Mouse (Mus musculus): Measurements from ENCODE around the gene Gpr160.
"Not testable (repeated sequence)": the region's sequence is repeated elsewhere in the genome, so short reads cannot be mapped to it uniquely, and the experiment has no call there.

The Gpr160 gene

DNA sequence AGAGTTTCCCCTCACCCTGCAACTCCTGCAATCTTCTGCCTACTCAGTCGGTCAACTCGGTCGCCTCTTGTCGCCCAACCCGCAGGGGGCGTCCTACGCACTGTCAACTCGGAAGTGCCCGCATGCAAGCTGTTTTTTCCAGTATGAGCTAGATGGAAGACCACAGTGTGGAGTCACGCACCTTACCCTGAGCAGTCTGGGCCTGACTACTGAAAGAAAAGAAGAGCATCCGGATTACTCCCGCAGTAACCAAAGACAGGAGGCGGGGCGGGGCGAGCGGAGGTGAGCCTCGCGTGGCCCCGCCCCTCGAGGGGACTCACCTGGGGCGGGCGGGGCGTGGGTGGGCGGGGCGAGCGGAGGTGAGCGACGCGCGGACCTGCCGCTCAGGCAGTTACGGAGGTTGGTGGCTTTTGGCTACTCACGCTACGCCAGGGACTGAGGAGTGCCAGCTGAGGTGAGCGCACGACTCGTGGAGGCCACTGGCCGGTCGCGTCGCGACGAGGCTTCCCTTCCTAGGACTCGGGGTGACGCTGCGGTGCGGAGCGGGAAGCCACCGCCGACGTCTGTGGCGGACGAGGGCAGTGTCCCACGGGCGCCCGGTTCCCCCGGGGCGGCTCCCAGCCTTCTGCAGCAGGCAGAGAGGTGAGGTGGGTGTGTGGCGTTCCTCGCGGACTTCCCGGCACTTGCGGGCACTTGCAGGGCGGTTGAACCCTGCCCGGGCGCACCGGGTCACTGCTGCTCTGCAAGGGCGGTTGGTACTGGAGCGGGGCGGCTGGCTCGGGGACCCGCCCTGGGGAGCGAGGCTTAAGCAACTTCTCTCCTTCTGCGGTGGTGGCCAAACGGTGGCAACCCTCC lies at the start of gene Gpr160:
Gene Gpr160, plus strand, starts transcription at position 347 of the 855 bp plus-strand sequence.
- DNase-seq, result peak; percentile 84

- no peak for DNase-seq
These were observed 42.9 kb upstream of the Gpr160 start for GRCm38 (mm10) chr3:30812881-30813280.

- DNase-seq, result no peak
These were observed 37.1 kb upstream of the Gpr160 start for GRCm38 (mm10) chr3:30818630-30819125.

DNA sequence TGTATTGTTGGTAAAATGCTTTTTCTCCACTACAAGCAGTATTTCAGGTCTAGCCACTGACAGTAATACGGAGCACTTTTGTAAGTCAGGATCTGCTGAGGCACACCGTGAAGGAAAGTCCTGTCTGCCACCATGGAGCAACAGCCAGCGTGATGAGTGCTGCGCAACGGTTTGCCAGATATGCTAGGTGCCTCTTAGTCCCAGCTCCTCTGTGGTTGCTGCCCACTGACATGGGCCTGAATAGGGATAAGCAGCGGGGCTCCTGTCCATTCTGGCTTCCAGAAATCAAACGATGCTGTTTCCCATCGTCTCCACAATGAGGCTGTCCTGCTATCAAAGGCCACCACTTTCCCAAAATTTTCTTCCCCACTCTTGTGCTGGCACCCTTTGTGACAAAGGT lies 33.6 kb upstream of the Gpr160 start:
- DNase-seq, result no peak

GRCm38 (mm10) chr3:30826069-30826468 lies 29.7 kb upstream of the Gpr160 start:
- no peak for DNase-seq

GRCm38 (mm10) chr3:30831848-30832606 lies 23.7 kb upstream of the Gpr160 start:
- no peak for DNase-seq

DNA sequence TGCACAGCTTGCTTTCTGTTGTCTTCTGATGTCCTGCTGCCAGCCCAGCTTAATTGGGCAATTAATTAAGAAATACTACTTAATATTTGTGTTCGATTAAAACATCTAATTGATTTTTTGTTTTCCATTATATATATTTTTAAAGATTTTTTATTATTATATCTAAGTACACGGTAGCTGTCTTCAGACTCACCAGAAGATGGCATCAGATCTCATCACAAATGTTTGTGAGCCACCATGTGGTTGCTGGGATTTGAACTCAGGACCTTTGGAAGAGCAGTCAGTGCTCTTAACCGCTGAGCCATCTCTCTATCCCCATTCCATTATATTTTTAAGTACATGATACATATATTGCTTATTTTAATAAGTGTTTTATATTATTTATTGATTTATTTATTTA lies 22.5 kb upstream of the Gpr160 start:
- no peak for DNase-seq

DNA sequence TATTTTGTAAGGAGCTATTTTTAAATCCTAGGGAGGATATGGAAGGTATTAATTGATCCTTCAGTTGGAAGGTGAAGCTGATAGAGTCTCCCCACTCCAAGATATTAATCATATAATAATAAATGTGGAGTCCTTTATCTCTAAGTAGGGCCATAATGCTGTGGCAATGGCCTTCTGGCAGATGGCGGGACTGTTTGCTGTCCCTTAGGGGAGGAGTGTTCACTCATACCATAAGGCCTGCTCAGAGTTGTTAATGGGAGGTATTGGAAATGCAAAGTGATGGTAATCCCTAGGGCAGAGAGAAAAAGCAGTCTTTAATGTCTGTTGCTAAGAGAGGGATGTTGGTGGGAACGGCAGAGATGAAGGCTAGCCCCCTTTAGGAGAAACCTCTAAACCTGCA lies 10.0 kb upstream of the Gpr160 start:
- no peak for DNase-seq

DNA sequence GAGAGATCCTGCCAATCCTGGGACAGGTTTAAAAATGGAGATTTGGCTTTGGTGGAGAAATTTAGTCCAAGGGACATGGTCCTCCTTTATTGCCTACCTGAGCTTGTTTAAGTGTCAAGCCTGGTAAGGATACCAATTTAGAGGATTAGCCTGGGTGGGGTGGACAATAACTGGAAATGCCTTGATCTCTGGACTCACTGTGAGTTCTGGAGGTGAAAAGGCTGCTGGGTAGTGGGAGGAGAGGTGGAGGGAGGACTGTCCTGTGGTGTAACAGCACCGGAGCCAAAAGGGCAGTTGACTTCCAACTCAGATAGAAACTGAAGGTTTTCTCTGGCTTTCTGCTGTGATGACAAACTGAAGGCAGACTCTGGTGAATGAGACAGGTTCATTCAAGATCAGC lies 8.3 kb upstream of the Gpr160 start:
- no peak for DNase-seq

DNA sequence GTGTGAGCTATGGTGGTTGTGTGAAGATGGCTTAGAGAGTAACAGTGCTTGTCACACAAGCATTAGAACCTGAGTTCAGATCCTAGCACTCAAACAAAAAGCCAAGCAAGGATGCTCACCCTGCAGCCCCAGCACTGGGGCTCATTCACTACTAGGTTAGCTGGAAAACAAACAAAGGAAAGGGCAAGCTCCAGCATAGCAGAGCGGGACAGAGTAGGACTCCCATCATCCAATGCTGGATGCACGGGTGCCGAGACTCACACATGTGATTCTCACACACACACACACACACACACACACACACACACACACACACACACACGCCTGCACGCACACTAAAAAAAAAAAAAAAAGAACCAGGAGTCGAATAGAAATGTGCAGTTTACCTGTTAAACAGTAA lies 4.3 kb upstream of the Gpr160 start:
- no peak for DNase-seq

DNA sequence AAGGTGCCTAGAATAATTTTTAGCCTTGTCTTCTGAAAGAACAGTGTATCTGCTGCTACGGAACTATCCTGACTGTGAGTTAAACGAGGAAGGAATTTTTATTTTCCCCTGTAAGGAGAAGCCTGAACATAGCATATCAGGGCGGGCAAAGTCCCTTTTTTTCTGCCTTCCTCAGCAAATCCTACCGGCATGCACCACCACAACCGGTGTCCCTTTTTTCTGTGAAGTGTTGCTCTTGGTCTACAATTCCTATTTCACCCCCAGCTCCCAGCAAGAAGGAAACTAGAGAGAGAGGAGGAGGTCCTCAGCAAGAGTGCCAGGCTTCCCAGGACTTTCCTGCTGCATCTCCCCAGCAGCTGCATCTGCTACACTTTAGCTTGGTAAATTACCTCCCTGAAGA lies 2.2 kb upstream of the Gpr160 start:
- no peak for DNase-seq

GRCm38 (mm10) chr3:30859599-30859998 lies 3.8 kb downstream of the Gpr160 start:
- DNase-seq, result not testable (repeated sequence)

GRCm38 (mm10) chr3:30860705-30861104 lies 5.0 kb downstream of the Gpr160 start:
- DNase-seq, result no peak

- no peak for DNase-seq
These were observed 8.1 kb downstream of the Gpr160 start for GRCm38 (mm10) chr3:30863712-30864435.

GRCm38 (mm10) chr3:30864640-30865039 lies 8.9 kb downstream of the Gpr160 start:
- DNase-seq, result no peak

DNA sequence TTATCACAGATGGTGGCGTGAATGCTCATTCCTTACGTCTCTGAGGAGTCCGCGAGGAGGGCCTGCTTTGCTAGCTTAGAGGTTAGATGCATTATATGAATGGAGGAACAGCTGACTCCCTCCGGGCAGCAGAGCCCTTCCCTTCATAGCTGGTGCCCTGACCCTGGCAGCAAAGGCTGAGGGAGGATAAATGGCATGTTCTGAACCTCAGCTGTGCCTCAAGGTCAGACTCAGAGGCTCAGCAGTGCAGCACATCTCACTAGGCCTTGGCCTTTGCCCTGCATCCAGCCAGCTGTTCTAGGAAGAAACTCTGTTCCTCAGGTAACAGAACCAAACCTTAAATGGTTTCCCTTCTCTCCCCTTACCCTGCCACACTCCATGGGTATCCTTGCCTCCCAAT lies 12.4 kb downstream of the Gpr160 start:
- DNase-seq, result no peak

DNA sequence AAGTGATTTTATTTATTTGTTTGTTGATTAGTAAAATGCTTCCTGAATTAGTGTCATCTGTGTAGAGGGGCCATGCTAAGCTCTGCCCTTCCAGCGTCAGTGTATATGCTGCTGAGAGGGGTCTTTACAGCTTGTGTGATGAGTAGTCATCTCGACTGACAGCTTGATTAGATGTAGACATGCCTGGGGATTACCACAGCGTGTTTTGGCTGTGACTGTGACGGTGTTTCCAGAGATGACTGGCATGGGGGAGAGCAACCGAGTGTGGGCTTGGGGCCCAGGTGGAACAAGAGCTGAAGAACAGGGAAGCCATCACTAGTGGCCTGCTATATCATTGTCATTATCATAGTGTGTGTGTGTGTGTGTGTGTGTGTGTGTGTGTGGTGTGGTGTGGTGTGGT lies 12.9 kb downstream of the Gpr160 start:
- DNase-seq, result no peak

GRCm38 (mm10) chr3:30869995-30870394 lies 14.2 kb downstream of the Gpr160 start:
- DNase-seq, result no peak

DNA sequence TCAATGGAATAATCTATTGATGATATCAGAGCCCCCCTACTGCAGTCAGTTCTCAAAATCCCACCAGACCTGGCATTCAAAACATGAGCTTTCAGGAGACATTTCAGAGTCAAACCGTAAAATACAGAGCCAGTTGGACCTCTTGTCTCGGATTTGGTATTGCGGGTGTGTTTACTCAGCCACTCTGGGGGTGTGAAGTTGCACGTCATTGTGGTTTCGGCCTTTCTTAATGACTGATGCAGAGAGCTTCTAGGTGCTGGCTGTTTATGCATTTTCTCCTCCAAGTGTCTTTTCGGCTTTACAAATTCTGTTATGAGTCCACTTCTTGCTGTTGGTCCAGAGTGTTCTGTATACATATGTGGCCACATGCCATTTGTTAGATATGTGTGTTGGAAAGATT lies 21.0 kb downstream of the Gpr160 start:
- DNase-seq, result no peak

- no peak for DNase-seq
These were observed 31.7 kb downstream of the Gpr160 start for GRCm38 (mm10) chr3:30887449-30887848.

DNA sequence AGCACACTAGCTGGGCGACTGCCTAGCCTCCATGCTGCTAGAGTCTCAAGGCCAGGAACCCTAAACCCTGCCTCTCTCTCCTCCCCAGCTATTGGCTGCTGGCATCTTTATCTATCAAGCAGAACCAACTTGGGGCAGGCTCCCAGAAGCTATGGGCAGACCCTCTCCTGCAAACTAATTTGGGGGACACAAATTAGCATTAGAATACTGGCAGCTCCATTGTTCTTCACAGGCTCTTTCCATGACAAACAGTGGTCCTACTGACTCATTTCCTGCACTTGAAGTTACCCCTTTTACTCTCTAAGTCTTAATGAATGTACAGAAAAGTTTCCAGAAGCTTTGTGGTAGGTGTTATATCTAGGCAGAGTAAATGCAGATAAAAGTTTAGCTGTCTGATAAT lies 33.3 kb downstream of the Gpr160 start:
- no peak for DNase-seq

GRCm38 (mm10) chr3:30896721-30897120 lies 41.0 kb downstream of the Gpr160 start:
- no peak for DNase-seq

DNA sequence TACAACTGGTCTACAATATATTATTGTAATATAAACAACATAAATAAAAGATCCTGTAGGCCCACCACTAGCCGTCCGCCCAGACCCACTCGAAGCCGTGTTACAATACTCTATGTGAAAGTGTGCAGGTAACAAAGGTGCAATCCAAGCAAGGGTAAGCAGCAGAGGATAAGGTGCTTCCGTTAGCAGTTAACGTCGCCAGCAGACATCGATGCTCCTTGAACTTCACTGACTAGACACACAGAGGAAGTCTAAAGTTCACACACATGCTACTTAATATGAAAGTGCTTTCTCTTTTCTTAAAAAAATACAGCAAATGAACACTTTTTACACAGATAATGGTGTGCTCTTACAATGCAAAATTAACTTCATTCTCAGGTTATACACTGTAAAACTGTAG lies 43.7 kb downstream of the Gpr160 start:
- peak; percentile 31 for DNase-seq

Data from kidney, adult 11 months (tissue).